Mouse (Mus musculus) cerebellum, adult 2 months (tissue): ENCODE results near the gene Mcm9. TPM values are rescaled to one million over a fixed set of nuclear protein-coding genes. Genes with fewer than 3 reads are reported as not detected.

Experiments used
- DNase-seq, 2 experiments: peaks; one replicate each; pipeline ENCODE4 v3.0.0; 2021
- H3K27ac ChIP-seq: fragments of 200-500 bp; 2 replicates; pipeline ENCODE4 v1.5.1; 2012; ENCODE audit warnings: low read length, control low read depth, inconsistent platforms; ENCODE audit not compliant: insufficient read depth
- H3K27me3 ChIP-seq: fragments of 200-500 bp; 2 replicates; pipeline ENCODE4 v1.6.1; 2012; ENCODE audit warnings: inconsistent platforms, mild to moderate bottlenecking, low read length, moderate library complexity; ENCODE audit not compliant: control insufficient read depth, insufficient read depth
- H3K4me1 ChIP-seq: fragments of 200-500 bp; 2 replicates; pipeline ENCODE4 v1.6.1; 2011; ENCODE audit warnings: low read length; ENCODE audit not compliant: control insufficient read depth, insufficient read depth
- H3K4me3 ChIP-seq: fragments of 200-500 bp; replicated peaks from 2 replicates; pipeline ENCODE3; 2011; ENCODE audit warnings: mild to moderate bottlenecking, low read depth, low read length, control low read depth; ENCODE audit not compliant: insufficient read depth
- CTCF ChIP-seq: fragments of 200-500 bp; IDR thresholded peaks from 2 replicates; pipeline ENCODE4 v1.5.1; 2011; ENCODE audit warnings: low read depth, mild to moderate bottlenecking, control low read depth, low read length, moderate library complexity, borderline replicate concordance; ENCODE audit not compliant: insufficient read depth
- POLR2A ChIP-seq: fragments of 200-500 bp; IDR thresholded peaks from 2 replicates; pipeline ENCODE4 v1.6.1; 2011; ENCODE audit warnings: low read length, control low read depth, borderline replicate concordance; ENCODE audit not compliant: insufficient read depth
- WGBS: fragments of 180-500 bp; shearing (Covaris S2); methylation state at CpG from one replicate; pipeline ENCODE4 v1.1.7; 2018; 5-methylcytosine and 5-hydroxymethylcytosine counted together
- polyA plus RNA-seq: library from polyadenylated mRNA; depleted of rRNA; stranded (reverse); fragments of >200 nt; gene quantifications from 2 replicates; pipeline ENCODE4 v1.2.3, GENCODE M21; 2012

The Mcm9 gene
- polyA plus RNA-seq, 1 experiment = 5.3 TPM

DNA sequence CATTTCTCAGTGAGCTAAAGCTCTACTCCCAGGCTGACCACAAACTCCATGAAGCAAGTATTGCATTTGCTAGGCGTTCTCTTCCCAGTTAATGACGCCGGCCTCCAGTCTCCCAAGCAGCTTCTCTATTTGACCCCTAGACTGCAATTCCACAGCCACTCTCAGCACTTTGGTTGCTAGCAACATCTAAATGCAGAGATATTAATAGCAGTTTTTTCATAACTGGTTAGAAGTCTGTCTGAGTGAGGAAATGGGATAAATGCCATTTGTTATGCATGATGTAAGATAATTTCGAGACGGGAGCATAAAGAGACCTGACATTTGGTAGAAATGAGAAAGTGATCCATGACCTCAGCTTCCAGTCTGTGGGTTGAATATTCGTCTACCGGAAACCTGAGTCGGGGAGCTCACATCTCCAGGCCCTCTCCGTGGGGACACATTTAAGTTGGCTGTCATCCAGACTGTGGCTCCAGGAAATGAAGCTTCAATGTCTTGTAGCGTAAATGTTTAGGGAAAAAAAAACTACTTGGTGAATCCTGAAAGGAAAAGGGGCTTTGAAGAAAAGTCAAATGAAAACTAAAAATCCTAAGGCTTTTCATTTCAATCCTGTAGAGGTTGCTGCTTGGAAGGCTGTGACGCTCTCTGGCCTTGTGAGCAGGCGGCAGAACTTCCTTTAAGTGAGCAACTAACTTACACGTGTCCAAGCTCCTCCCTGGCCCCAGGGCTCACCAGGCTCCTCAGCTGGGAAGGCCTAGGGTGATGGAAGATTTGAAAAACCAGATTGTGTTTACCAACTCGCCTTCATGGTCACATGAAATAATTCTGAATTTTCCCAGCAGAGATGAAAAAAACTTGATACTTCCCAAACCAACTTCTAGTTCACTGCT is 110.9 kb downstream of the Mcm9 start:
- 45% methylated on average over 14 of the region's 14 CpGs for WGBS
- H3K4me1 ChIP-seq = no peaks in the 10 kb centered on the region
- H3K27ac ChIP-seq = no peak overlapping the region
- no peaks in the 10 kb centered on the region for H3K27me3 ChIP-seq
- TF ChIP-seq CTCF (no peak), POLR2A (no peak)
- no peak overlapping the region for H3K4me3 ChIP-seq
- peak in 1 of 2 experiments; percentile 7 for DNase-seq

GRCm38 (mm10) chr10:53518599-53518913 is 111.7 kb downstream of the Mcm9 start:
- no peaks in the 10 kb centered on the region for H3K27me3 ChIP-seq
- no peak overlapping the region for H3K27ac ChIP-seq
- 66% methylated on average over 8 of the region's 8 CpGs for WGBS
- DNase-seq = no peak
- no peaks in the 10 kb centered on the region for H3K4me1 ChIP-seq
- no peak for TF ChIP-seq CTCF
- no peak for TF ChIP-seq POLR2A
- H3K4me3 ChIP-seq = no peak overlapping the region

DNA sequence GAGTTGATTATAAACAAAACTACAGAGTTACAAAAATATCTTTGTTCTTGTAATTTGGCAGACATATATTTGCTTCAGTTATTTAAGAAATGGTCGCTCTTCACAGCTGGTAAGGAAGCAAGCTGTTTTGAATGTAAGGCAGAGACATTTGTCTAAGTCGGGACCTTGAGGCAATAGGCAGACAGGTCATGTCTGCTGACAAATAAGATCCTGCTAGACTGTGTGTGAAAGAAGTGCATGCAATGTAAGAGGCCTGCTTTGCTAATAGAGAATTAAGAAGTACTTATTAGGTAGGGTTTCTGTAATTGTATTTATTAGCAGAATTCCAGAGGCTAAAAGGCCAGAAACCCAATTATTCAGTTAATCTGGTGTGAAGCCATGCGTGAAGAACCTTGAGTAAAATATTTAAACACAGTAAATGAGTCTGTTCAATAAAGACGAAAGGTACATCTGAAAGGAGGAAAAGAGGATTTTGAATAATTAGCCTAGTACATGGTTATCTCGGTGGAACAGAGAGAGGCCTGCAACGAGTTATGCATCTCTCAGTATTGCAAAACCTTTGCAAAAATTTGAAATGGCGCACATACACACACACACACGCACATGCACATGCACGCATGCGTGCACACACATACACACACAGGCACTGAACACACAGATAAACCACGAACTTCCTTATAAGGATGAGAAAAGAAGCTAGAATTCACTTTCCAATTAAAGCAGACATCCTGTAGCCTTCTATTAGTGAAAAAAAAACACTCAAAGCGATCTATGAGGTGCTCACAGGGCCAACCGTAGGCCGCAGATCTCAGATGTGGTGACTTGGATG is 112.3 kb downstream of the Mcm9 start:
- Histone ChIP-seq H3K27me3 (no peaks in the 10 kb centered on the region), H3K4me3 (no peak overlapping the region), H3K4me1 (no peaks in the 10 kb centered on the region), H3K27ac (no peak overlapping the region)
- 92% methylated on average over 14 of the region's 14 CpGs for WGBS
- DNase-seq = no peak
- no peak for TF ChIP-seq POLR2A
- no peak for TF ChIP-seq CTCF

DNA sequence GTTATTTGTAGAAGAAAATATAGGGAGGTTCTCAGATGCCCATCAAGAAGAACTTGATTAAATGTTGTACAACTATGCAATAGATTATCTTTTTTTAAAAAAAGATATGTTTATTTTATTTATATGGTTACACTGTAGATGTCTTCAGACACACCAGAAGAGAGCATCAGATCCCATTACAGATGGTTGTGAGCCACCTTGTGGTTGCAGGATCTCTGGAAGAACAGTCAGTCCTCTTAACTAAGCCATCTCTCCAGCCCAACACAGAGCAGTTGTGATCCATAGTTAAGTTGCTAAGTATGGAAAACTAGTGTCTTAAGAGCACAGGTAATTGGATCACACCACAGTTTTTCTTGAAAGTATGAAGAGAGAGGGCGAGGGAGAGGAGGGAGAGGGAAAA is 117.7 kb downstream of the Mcm9 start:
- WGBS = 82% methylated on average over 1 of the region's 1 CpGs
- no peak for TF ChIP-seq CTCF
- TF ChIP-seq POLR2A = no peak
- no peak for DNase-seq
- no peaks in the 10 kb centered on the region for H3K27me3 ChIP-seq
- no peak overlapping the region for H3K4me3 ChIP-seq
- no peaks in the 10 kb centered on the region for H3K4me1 ChIP-seq
- no peak overlapping the region for H3K27ac ChIP-seq

DNA sequence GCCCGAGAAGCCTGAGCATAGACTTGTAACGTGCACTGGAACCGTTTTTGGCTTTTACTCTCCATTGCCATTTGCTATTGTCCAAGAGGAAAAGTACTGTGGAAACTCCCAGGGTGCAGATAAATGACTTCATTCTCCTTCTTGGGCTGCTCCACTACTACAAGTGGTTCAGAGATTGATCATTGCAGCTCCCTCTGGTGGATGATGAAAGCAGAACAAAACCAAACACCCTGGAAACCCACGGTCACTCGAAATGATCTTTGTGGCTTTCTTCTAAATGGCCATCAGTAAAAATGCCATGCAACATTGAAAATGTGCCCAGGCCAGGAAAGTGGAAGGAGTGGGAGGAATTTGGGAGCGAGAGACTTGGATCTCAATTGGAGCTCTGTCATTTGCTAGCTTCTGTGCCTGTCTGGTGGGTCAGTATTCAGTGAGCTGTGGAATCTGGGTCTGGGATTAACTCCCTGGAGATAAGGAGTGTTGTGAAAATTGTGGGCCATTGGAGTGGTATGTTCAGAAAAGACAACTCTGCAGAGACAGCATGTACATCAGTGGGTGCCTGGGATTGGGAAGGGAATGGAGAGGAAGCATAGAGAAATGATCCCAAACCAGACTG is 121.0 kb downstream of the Mcm9 start:
- Histone ChIP-seq H3K4me3 (no peak overlapping the region), H3K27me3 (no peaks in the 10 kb centered on the region), H3K4me1 (no peaks in the 10 kb centered on the region; the same call in 1 of the 2 replicates), H3K27ac (no peak overlapping the region)
- DNase-seq = peak; percentile 58 to 73
- 6% methylated on average over 6 of the region's 6 CpGs for WGBS
- TF ChIP-seq POLR2A (no peak), CTCF (peak; percentile 65; the same call in 1 of the 2 replicates)

GRCm38 (mm10) chr10:53508676-53509075 is 121.6 kb downstream of the Mcm9 start:
- Histone ChIP-seq H3K4me1 (no peaks in the 10 kb centered on the region; the same call in 1 of the 2 replicates), H3K27ac (no peak overlapping the region), H3K27me3 (no peaks in the 10 kb centered on the region), H3K4me3 (no peak overlapping the region)
- TF ChIP-seq POLR2A (no peak), CTCF (no peak)
- DNase-seq = no peak

DNA sequence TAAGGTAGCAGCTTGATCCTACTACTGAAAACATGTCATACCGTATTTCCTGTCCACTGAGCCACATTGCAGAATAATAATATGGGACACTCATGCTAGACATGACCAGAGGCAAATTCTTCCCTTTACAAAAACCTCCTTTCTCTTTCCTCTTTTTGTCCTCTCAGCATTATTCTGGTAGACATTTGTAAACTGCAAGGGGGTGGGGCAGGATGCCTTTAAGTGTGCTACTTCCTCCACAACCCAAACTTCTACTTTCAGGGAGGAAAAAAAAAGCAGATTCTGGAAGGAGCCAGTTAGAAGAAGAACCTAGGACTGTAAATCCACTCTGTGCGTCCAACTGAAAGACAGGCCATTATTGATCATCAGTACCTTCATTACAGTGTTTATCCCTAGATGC is 124.7 kb downstream of the Mcm9 start:
- Histone ChIP-seq H3K27ac (no peak overlapping the region), H3K27me3 (no peaks in the 10 kb centered on the region), H3K4me1 (no peaks in the 10 kb centered on the region; the same call in 1 of the 2 replicates), H3K4me3 (no peak overlapping the region)
- no peak for DNase-seq
- TF ChIP-seq POLR2A (no peak), CTCF (no peak)
- WGBS = 91% methylated on average over 2 of the region's 2 CpGs
